Mouse (Mus musculus) mesoderm, embryonic 11.5 days (tissue): ENCODE data around the gene Brms1.
A peak's percentile ranks its signal among the peaks of the same experiment; 100 is the strongest.
"Not testable (repeated sequence)": the region's sequence is repeated elsewhere in the genome, so short reads cannot be mapped to it uniquely, and the experiment has no call there.

Experiments
- DNase-seq: peaks from one replicate; pipeline ENCODE4 v3.0.0-alpha.2; 2012; ENCODE audit warnings: low read depth, low spot score

The Brms1 gene

GRCm38 (mm10) chr19:5062446-5062845, 21.3 kb downstream of the Brms1 start:
- DNase-seq = no peak

DNA sequence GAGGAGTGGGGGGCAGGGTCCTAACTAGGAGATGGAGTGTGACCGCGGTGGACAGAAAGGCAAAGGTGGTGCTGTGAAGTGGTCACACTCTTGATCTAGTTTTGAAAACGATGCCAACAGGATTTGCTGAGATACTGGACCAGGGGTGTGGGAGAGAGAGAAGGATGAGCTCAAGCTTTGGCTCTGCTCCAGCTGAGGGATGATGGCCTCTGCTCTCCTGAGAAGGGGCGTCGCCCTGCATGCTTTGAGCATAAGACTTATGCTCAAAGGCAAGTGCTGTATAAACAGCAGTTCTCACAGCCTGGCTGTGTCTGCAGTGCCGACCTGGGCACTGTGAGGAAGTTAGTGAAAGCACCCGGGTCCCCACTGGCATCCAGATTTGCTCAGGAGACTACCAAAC, 23.9 kb downstream of the Brms1 start:
- DNase-seq = no peak

DNA sequence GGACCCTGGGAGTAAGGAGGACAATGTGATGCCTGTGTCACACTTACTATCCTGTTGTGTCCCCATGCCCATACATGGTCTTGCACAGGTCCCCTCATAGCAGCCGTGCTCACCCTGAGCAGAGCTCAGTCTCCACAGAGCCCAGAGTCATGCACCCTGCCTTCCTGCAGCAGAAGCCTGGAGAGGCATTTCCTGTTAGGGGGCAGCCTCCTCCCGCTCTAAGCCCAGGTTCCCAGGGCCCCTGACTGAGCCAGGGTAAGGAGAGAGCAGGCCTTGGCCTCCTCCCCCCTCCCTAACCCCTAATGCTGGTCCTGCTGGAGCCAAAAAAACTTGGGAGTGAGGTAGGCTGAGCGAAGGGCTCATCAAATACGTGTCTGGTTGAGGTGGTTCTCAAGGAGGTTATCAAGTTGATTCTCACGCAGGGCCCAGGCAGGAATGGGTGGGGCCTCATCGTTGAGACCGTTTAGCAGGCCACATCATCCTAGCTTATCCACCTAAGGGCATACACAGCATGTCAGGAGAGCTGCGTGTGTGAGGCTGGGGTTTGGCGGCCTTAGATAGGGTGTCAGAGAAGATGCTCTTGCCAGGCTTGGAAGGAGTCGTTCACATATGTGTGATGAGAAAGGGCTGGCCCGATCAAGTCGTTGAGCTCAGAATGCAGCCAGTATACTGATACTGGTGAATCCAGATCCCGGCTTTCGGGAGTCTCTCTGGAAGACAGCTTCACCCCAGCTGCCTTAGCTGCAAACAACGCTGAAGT, 26.1 kb downstream of the Brms1 start:
- no peak for DNase-seq

GRCm38 (mm10) chr19:5067867-5068569, 26.9 kb downstream of the Brms1 start, which contains the start of gene Cd248:
Gene Cd248, plus strand, starts transcription at chr19:5068078.
- DNase-seq = peak; percentile 68

GRCm38 (mm10) chr19:5068570-5069234, 27.5 kb downstream of the Brms1 start:
- no peak for DNase-seq

DNA sequence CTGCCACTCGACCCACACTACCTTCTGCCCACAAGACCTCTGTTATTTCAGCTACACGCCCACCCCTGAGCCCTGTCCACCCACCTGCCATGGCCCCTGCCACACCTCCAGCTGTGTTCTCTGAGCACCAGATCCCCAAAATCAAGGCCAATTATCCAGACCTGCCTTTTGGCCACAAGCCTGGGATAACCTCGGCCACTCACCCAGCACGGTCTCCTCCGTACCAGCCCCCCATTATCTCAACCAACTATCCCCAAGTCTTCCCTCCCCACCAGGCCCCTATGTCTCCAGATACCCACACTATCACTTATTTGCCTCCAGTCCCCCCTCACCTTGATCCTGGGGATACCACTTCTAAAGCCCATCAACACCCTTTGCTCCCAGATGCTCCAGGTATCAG, 28.3 kb downstream of the Brms1 start:
- DNase-seq = no peak

DNA sequence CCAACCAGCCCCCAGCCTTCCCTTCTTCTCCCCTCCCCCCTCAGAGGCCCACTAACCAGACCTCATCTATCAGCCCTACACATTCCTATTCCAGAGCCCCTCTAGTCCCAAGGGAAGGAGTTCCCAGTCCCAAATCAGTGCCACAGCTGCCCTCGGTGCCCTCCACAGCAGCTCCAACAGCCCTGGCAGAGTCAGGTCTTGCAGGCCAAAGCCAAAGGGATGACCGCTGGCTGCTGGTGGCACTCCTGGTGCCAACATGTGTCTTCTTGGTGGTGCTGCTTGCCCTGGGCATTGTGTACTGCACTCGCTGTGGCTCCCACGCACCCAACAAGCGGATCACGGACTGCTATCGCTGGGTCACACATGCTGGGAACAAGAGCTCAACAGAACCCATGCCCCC, 28.8 kb downstream of the Brms1 start:
- no peak for DNase-seq

- no peak for DNase-seq
These were observed 29.9 kb downstream of the Brms1 start for GRCm38 (mm10) chr19:5071077-5071476.

- DNase-seq = peak; percentile 96
These were observed 30.6 kb downstream of the Brms1 start for GRCm38 (mm10) chr19:5071545-5072369.

DNA sequence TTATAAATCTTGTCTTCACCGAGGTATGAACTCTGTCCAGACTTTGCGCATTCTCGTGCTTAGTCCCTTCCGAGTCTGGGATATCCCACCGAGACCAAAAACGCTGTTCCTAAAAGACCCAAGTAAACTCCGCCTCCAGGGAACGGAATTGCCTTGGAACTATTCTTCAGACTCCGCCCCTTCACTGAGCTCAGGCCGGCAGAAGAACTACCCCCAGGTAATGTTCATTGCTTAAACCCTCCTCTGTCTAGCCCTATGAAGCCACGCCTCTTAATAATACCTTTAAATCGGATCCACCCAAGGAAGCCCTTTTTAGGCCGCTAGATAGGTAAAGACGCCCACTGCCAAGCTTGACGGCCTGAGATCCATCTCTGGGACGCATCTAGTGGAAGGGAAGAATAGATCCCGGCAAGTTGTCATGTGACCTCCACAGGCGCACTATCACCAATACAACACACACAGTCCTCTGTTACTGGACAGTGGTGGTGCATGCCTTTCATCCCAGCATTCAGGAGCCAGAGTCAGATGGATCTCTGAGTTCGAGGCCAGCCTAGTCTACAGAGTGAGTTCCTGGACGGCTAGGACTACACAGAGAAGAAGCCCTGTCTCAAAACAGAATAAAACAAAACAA, 31.4 kb downstream of the Brms1 start:
- DNase-seq = peak; percentile 77

DNA sequence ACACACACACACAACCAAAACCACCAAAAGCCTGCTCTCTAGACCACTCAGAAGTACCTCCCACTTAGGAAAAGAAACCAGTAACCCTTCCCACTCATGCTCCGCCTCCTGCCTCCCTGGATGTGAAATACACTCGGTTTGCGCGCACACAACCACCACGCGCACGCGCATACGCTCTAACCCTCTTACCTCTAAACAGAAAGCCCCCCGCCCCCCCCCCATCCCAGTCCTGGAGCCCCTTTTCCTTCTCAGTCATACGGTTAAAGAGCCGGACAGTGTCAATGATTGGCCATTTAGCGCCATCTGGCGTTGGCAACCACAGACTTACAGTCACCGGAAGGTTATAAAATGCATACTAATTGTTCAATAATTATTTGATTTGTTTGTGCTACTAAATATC, 31.9 kb downstream of the Brms1 start:
- peak; percentile 81 for DNase-seq

DNA sequence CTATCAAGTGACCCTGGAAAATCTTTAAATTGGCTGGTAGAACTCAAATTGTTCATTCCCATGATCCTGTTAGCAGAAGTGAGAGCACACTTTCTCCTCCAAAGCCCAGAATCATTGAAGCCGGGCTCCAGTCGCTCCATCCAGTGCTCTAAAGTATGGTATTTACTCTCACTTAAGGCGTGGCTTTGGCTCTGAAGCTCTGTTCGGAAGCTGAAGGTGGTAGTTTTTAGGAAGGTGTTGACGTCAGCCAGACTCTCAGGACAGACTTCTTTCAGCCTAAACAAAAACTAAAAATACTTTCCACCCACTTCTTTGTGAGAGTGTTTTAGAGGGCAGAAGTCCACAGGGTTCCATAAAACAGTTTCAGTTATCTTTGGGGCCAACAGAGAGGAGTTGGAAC, 32.4 kb downstream of the Brms1 start:
- DNase-seq = no peak

GRCm38 (mm10) chr19:5079279-5079678, 38.1 kb downstream of the Brms1 start:
- no peak for DNase-seq

GRCm38 (mm10) chr19:5082005-5082404, 40.9 kb downstream of the Brms1 start:
- DNase-seq = no peak

DNA sequence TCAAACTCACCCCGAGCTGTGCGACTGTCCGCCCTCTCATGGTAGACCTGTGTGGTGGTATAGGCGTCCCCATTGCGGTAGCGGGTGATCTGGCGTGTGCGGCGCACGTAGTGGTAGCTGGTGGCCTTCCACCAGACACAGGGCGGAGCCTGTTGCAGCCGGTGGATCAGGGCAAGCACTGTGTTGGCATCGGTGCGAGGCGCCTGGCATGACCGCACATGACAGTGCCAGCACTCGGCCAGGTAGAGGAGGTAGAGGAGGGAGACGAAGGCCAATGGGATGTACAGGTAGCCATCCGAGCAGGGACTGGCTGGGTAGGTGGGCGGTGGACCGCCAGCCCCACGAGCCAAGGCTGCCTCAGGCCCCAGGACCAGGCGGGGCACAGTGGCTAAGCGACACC, 41.4 kb downstream of the Brms1 start:
- DNase-seq = no peak

GRCm38 (mm10) chr19:5083961-5084833, 43.0 kb downstream of the Brms1 start:
- no peak for DNase-seq

DNA sequence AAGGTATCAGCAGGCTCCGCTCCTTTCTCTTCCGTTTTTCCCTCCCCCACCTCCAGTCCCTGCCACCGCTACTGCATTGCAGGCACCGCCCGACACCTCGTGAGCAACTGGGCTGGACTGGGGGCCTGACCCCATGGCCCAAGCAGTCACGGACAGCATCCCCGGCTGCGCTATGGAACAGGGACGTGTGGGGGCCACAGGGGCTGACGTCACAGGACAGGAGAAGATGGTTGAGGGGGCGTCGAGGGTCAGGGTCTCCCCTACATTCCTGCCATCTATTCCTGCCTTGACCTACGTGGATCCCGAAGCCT, 43.6 kb downstream of the Brms1 start:
- DNase-seq = no peak

DNA sequence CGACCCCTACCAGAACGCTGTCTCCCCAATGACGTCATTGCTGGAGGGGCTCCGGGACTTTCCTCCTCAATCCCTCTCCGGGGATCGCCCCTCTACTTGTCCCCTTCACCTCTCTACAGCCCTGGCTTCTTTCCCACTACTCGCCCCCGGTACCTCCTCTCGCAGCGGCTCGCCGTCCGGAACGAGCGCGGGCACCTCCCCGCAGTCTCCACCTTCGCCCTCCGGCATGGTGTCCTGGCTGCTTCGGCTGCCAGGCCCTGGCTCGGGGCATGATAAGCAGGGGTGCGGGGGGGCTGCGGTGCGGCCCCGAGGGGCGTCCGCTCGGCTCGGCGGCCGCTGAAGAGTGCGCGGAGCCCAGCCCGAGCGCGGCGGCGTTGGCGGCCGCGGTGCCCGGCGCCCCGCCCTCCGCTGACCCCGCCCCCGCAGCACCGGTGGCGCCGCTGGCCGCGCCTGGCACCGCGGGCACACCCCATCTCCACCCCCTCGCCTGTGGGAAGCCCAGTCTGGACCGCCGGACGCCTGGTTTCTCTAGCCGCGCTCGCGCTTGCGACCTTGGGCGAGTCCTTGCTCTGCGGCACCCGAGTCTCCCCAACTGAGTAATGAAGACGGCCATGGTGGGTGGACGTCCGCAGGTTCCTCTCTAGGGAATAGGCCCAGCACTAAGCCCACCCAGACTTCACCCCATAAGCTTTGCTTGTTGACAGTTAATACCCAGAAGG, 44.1 kb downstream of the Brms1 start, which contains the start of gene Tmem151a:
Gene Tmem151a (minus strand): TSS at position 387 of the 719 bp plus-strand sequence.
- DNase-seq = no peak

DNA sequence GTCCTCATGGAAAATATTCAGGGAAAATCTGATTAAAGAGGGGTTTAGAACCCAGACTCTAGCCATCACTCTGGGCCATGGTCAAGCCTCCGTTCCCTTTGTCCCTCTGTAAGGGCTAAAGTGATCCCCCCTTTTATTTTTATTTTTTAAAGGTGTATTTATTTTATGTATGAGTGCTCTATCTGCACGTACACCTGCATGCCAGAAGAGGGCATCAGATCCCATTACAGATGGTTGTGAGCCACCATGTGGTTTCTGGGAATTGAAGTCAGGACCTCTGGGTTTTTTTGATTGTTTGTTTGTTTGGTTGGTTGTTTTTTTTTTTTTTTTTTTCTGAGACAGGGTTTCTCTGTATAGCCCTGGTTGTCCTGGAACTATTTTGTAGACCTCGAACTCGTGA, 45.4 kb downstream of the Brms1 start:
- DNase-seq = not testable (repeated sequence)
